Comparison of ENCODE assay signal across 23 mouse cellular contexts in the genomic region with DNA sequence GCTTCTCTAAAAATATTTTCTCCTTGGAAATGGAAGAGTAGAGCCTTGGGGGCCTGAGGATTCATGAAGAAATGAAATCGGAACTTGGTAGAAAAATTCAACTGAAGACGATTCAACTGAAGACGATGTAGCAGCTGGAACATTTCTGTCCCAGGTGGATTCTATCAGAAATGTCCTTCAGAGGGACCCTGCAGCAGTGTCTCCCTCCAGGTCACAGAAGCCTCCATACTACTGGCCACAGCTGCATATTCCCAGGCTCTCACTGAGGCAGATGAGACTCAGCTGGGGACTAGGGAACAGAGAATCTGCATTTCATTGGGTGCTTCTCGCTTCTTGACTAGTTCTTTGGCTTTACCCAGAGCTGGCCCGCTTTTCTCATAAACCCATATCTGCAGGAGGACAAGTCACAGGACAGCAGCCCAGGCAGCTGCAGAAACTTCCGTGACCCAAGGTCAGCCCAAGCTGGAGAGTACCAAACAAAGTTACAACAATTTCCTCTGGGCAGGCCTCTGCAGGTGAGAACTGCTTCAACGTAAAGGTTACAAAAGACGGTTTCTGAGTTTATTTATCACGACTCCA.
DNase-seq lines count a peak whose midpoint lies in the region; ATAC-seq and TF ChIP-seq lines count a peak whose summit lies in the region.
"Had no signal": no experiment of that assay in that cellular context is flagged by ENCODE, and none has a peak within 500 bp of the region (broad histone marks: within the 10 kb centered on the region; RNA-seq: fewer than 3 reads in every experiment).

No protein-coding gene starts in this region.

- peak; percentile 11 for DNase-seq in adrenal gland, adult 2 months
- DNase-seq in adrenal gland, postnatal 4 days (ENCODE audit: low spot score in 2 of 2): no peak
- DNase-seq in kidney, adult 11 months: peak; percentile 10
- DNase-seq in kidney, adult 9 months: no peak
- DNase-seq in lung, embryonic 14.5 days: peak; percentile 56
- DNase-seq in lung, postnatal 25 days (ENCODE audit: low spot score): no peak
- DNase-seq in kidney, postnatal 14 days: peak; percentile 34
- no peak for DNase-seq in layer of hippocampus, postnatal 14 days (ENCODE audit: low spot score in 2 of 2)
- DNase-seq: adrenal gland, postnatal 10 days; forebrain, postnatal 0 days; gastrocnemius, postnatal 14 days; layer of hippocampus, adult 9-11 months; left cerebral cortex, postnatal 4 days; lung, postnatal 4 days; right cerebral cortex, postnatal 14 days had no signal

- 57% methylated on average over 9 of the region's 9 CpGs for WGBS in lung, embryonic 14.5 days

- 0 out of 2 replicates have a peak, but pooled peaks cover 5% of the 10 kb centered on the region for H3K4me1 ChIP-seq in lung, embryonic 14.5 days (ENCODE audit: insufficient read depth)
- H3K4me1 ChIP-seq: embryonic facial prominence, embryonic 12.5 days; hindbrain, embryonic 13.5 days; limb, embryonic 15.5 days; midbrain, embryonic 15.5 days; neural tube, embryonic 12.5 days had no signal

- H3K27ac ChIP-seq in lung, embryonic 14.5 days (ENCODE audit: low read depth): no peak overlapping the region
- H3K27ac ChIP-seq: embryonic facial prominence, embryonic 12.5 days; heart, adult 2 months; hindbrain, embryonic 13.5 days; limb, embryonic 15.5 days; liver, embryonic 14.5 days; midbrain, embryonic 15.5 days; neural tube, embryonic 12.5 days had no signal

- no peak overlapping the region for H3K4me2 ChIP-seq in lung, embryonic 14.5 days
- H3K4me2 ChIP-seq: embryonic facial prominence, embryonic 12.5 days; hindbrain, embryonic 13.5 days; limb, embryonic 15.5 days; midbrain, embryonic 15.5 days; neural tube, embryonic 12.5 days had no signal

- H3K9ac ChIP-seq in lung, embryonic 14.5 days: no peak overlapping the region
- H3K9ac ChIP-seq: embryonic facial prominence, embryonic 12.5 days; forebrain, postnatal 0 days; hindbrain, embryonic 13.5 days; limb, embryonic 15.5 days; liver, embryonic 14.5 days; midbrain, embryonic 15.5 days; neural tube, embryonic 12.5 days had no signal

- no peaks in the 10 kb centered on the region for H3K27me3 ChIP-seq in lung, embryonic 14.5 days (ENCODE audit: insufficient read depth, low read length)
- H3K27me3 ChIP-seq: embryonic facial prominence, embryonic 12.5 days; limb, embryonic 15.5 days; midbrain, embryonic 15.5 days; neural tube, embryonic 12.5 days had no signal

- no peaks in the 10 kb centered on the region for H3K9me3 ChIP-seq in lung, embryonic 14.5 days (ENCODE audit: low read depth, low read length)
- H3K9me3 ChIP-seq: embryonic facial prominence, embryonic 12.5 days; hindbrain, embryonic 13.5 days; limb, embryonic 15.5 days; midbrain, embryonic 15.5 days; neural tube, embryonic 12.5 days had no signal

- no peak for TF ChIP-seq CTCF in lung, embryonic 14.5 days (IDR thresholded peaks at IDR 0.05; ENCODE audit: low read depth)

- no peaks in the 10 kb centered on the region for H3K36me3 ChIP-seq in lung, embryonic 14.5 days (ENCODE audit: insufficient read depth)
- H3K36me3 ChIP-seq: embryonic facial prominence, embryonic 12.5 days; hindbrain, embryonic 13.5 days; limb, embryonic 15.5 days; midbrain, embryonic 15.5 days; neural tube, embryonic 12.5 days had no signal

- no peak overlapping the region for H3K4me3 ChIP-seq in lung, embryonic 14.5 days (ENCODE audit: low read depth, low read length)
- H3K4me3 ChIP-seq: embryonic facial prominence, embryonic 12.5 days; heart, adult 2 months; hindbrain, embryonic 13.5 days; limb, embryonic 15.5 days; midbrain, embryonic 15.5 days; neural tube, embryonic 12.5 days had no signal

- ATAC-seq in lung, embryonic 14.5 days (ENCODE audit: insufficient read depth): 0 out of 2 replicates have a peak, but pooled peaks have one; percentile 53
- ATAC-seq: activated CD4-positive, CD25-positive, alpha-beta regulatory T cell, adult 4 months; forebrain, postnatal 0 days; midbrain, embryonic 15.5 days had no signal

Comparison
In these comparisons a context has a peak if more than half of its experiments do, and no peak if none do; other contexts are left out.
1. DNase-seq: peak in adrenal gland, adult 2 months (single experiment), kidney, adult 11 months (single experiment), lung, embryonic 14.5 days (single experiment) and kidney, postnatal 14 days (single experiment); none in adrenal gland, postnatal 4 days (0 of 2), kidney, adult 9 months (single experiment), lung, postnatal 25 days (single experiment) and layer of hippocampus, postnatal 14 days (0 of 2).